Mouse (Mus musculus): Measurements from ENCODE around the gene BC048562.

BC048562 gene

GRCm38 (mm10) chr9:108479721-108480351 is 43.6 kb downstream of the BC048562 start, which contains the start of gene Lamb2:
TSS of gene Lamb2 (plus strand) at chr9:108479736.
- DNase-seq (ENCODE audit: low read depth): no peak

GRCm38 (mm10) chr9:108480813-108481519 is 44.7 kb downstream of the BC048562 start:
- no peak for DNase-seq (ENCODE audit: low read depth)

GRCm38 (mm10) chr9:108481520-108482210 is 45.4 kb downstream of the BC048562 start:
- DNase-seq (ENCODE audit: low read depth): no peak

- DNase-seq (ENCODE audit: low read depth): no peak
These were observed 46.9 kb downstream of the BC048562 start for GRCm38 (mm10) chr9:108483051-108483790.

- no peak for DNase-seq (ENCODE audit: low read depth)
These were observed 47.7 kb downstream of the BC048562 start for GRCm38 (mm10) chr9:108484021-108484420.

- no peak for DNase-seq (ENCODE audit: low read depth)
These were observed 49.1 kb downstream of the BC048562 start for GRCm38 (mm10) chr9:108485301-108485875.

- DNase-seq (ENCODE audit: low read depth): no peak
These were observed 50.8 kb downstream of the BC048562 start for GRCm38 (mm10) chr9:108486973-108487530.

GRCm38 (mm10) chr9:108488403-108488802 is 52.1 kb downstream of the BC048562 start:
- no peak for DNase-seq (ENCODE audit: low read depth)

- DNase-seq (ENCODE audit: low read depth): no peak
These were observed 52.9 kb downstream of the BC048562 start for GRCm38 (mm10) chr9:108489215-108489614.

- no peak for DNase-seq (ENCODE audit: low read depth)
These were observed 53.6 kb downstream of the BC048562 start for GRCm38 (mm10) chr9:108489702-108490558.

- peak; percentile 92 for DNase-seq (ENCODE audit: low read depth)
These were observed 54.4 kb downstream of the BC048562 start, which contains the start of gene Usp19 for GRCm38 (mm10) chr9:108490559-108491285. TSS of gene Usp19 (plus strand) at chr9:108490602.

- DNase-seq (ENCODE audit: low read depth): no peak
These were observed 55.0 kb downstream of the BC048562 start for GRCm38 (mm10) chr9:108491286-108491580.

- DNase-seq (ENCODE audit: low read depth): no peak
These were observed 55.9 kb downstream of the BC048562 start for GRCm38 (mm10) chr9:108492043-108492750.

GRCm38 (mm10) chr9:108493246-108493645 is 57.0 kb downstream of the BC048562 start:
- DNase-seq (ENCODE audit: low read depth): no peak

GRCm38 (mm10) chr9:108494146-108494825 is 58.0 kb downstream of the BC048562 start:
- no peak for DNase-seq (ENCODE audit: low read depth)

- DNase-seq (ENCODE audit: low read depth): no peak
These were observed 58.6 kb downstream of the BC048562 start for GRCm38 (mm10) chr9:108494905-108495304.

Measured in c-Kit-positive CD71-positive TER-119-negative erythroid progenitor cells, embryonic 14.5 days (primary cell).